Mouse (Mus musculus) heart, adult 8-10 months (tissue): ENCODE measurements at regions not wholly inside any gene's neighbourhood (a gene's known extent, or its start where the extent isn't known, plus 50 kb on each side); places are given as distances from the start of the nearest gene placed in this dataset.
A peak's percentile ranks its signal among the peaks of the same experiment; 100 is the strongest.
"Not testable (repeated sequence)": the region's sequence is repeated elsewhere in the genome, so short reads cannot be mapped to it uniquely, and the experiment has no call there.

Experiments
- DNase-seq: peaks from one replicate; pipeline ENCODE4 v3.0.0; 2022; ENCODE audit warnings: low spot score

DNA sequence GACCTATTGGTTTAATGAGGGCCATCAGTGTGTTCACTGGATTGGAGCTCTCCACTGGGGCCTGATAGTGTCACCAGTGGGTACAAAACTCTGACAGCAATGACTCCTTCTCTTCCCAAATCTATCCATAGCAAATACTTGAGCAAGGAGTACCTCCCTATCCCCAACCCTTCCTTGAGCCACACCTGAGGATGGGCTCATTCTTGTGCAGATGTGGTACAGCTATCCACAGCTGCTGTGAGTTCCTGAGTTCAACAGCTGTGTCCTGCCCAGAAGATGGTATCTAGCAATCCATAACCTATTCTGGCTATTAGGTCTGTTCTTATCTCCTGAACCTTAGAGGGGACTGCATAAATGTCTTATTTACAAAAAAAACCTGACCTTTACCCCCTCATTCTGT, 148.7 kb upstream of the Cwc22 start:
- no peak for DNase-seq

DNA sequence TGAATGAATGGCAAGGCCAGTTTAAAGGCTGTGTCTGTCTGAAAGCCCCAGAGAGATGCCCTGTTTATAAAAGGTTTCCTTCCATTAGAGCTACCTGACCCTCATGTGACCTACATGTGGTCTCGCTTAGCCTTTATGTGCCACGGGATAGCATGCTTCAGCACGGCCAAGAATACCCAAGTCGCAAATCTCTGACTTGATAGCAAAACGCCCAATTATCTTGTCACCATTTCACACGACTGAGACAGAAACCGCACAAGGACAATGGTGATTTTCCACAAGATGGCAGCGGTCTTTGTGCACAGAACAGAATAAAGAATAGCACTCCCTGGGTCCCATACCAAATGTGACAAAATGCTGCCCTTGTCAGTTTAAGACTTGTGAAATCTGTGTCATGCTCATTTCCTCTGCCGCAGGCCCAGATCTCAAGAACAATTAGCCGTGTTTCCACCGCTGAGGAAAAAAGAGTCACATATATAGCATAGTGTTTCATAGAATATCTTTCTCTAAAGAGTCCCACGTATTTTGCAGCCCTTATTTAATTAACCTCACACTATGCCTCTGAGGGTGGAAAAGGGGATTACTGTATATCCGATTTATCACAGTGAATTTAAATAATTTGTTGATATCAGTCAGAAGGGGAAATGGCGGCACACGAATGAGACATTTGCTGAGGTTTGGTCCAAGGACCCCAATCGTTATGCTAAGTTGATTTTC, 118.3 kb upstream of the Cwc22 start:
- no peak for DNase-seq

DNA sequence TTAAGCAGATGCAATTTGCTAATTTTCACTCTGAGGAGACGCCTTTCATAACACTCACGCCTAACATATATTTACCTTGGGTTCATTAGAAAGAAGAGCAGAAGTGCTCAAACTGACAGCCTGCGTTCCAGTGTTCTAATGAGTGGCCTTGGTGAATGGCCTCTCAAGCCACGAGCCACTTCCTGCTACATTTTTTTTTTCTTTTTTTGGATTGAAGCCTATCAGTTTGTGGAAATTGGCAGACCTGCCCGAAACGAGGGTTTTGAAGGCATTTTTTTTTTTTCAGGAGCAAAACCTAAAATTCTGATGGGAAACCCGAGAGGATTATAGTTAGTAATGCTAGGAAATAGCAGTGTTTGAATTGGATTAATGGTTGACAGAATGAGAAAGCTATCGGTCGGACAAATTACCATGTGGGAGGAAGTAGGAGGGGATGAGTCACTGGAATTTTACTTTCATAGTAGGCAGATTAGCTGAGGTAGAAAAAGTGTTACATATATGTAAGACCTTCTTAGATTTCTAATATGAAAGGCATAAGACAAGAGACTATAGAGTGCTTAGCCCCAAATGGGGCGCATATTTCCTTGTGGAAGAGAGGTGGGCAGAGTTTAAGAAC, 113.7 kb upstream of the Cwc22 start:
- no peak for DNase-seq

DNA sequence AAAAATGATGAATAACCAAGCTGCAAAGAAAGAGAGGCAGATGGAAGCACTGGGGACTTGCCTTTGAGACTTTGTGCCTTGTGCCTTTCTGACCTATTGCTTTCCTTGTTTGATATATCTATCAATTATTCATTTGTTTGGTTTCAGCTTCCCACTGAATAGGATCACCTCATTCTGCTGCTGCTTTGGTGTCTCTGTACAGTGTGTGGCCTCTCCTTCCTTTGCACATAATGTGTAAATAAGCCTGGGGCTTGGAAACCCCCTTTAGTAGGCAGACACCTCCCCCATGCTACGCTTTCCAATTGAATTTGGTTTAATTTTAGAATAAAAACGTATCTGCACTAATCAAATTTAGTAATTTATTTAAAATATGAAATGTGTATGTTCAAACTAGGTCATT, 112.8 kb upstream of the Cwc22 start:
- no peak for DNase-seq

DNA sequence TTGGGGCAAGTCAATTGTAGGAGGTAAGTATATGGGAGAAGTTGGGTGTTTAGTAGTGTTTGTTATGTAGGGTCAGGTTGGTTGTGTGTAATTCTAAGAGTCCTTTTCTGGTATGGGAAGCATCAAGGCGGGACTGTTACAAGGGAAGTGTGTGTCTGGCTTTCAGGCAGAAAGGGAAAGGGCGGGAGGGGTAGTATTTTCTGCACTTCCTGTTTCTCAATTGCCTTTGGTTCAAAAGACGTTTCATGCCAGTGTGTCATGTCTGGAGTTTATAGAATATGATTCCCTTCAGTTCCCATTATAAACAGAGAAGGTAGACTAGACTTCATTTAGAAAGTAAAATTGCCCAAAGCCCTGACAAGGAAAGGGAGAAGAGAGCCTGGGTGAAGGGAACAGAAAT, 107.7 kb upstream of the Cwc22 start:
- no peak for DNase-seq

DNA sequence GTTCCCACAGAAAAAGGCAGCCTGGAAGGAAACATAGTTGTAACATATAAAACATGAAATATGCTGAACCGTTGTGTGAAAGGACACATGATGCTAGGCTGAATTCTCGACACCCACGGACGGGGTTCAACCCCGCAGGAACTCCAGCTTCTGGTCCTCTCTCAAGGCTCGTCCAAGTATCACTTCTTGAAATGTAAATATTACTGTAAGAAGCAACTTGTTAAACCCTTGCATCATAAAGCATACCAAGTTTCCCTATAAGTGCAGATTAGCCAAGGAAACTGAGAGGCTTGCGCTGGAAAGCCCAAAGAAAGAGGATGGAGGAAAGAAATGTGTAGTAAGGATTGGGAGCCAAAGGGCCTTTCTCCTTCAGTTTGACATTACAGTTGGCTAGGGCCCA, 104.4 kb upstream of the Cwc22 start:
- DNase-seq = no peak

DNA sequence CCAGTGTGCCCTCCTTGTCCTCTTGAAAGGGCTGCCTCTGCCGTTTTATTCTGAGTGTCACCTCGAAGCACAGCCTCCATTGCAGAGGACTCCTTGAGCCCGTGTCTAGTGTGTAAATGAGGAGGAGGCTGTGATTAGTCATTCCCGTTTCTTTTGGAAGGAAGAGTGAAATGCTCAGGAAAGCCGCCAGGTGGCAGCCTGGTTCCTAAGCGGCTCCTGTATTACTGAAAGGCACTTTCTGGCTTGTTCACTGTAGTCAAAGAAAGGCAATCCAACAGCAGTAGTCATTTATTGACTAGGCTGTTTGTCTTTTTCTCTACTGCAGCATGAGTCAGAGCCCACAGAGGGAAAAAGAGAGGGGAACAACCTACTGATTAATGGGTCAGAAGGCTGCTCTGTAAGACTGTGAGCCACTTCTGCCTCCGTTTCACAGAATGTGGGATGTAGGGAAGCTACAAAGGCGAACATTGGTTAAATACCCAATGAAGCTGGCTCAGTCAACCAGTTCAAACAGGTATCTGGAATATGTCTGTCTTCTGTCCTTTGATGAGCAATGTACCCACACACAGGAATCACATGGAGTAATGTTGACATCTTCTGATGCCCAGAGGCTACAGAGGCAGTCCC, 103.2 kb upstream of the Cwc22 start:
- peak; percentile 69 for DNase-seq

DNA sequence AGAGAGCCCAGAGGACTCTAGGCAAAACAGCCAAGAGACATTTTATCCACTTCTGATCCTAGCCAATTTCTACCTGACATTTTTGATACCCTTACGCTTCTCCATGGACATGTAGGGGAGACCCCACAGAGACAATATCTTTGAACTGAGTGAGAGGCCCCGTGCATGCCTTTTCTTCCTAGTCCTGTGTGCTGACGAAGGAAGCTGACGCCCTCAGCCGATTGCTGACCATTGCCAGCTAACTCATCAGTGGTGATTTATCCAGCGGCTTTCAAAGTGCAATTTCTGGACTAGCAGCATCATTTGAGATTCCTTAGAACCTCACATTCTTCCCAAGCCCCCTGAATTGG, 102.5 kb upstream of the Cwc22 start:
- DNase-seq = no peak

DNA sequence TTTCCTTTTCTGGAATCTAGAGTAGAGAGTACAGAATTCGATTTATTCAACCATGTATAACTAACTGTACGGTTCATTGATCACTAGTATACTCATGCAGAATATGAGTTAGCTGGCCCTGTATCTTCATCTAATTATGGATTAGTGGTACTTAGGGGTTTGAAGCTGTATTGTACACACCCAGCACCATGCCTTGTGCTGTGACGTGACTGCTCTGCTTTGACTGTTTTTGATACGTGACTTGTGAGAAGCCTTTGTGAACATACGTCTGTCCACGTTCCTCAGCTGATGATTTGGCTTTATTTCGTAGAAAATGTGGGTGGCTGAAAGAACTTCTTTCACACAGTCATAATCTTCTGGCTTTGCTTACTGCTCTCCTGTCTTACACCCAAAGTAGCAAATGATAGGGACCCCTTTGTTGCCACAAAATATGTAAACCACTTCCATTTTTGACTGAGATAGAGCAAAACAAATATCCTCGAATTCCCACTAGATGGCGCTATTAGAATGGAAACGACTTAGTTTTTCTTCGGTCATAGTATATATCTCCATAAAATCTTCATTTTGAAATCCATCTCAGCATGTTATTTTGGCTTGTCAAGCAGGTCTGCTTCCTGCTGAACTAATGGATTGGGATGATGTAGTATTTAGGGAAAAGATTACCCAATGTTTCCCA, 102.0 kb upstream of the Cwc22 start:
- peak; percentile 10 for DNase-seq

DNA sequence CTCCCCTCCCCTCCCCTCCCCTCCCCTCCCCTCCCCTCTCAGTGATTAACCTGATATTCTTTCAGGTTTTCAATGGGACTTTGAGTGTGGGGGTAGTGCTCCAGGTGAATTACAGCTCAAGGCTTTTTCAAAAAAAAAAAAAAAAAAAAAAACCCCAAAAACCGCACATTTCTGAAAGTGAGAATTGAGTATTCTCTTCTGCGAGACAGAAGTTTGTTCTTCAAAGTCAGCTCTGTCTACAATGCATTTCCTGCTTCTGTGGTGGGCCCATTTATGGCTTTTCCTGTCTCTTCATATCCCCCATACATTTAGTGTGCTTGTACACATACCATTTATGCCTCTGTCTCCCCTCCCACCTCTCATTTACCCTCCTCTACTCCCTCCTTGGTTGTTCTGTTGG, 81.1 kb upstream of the Cwc22 start:
- no peak for DNase-seq

DNA sequence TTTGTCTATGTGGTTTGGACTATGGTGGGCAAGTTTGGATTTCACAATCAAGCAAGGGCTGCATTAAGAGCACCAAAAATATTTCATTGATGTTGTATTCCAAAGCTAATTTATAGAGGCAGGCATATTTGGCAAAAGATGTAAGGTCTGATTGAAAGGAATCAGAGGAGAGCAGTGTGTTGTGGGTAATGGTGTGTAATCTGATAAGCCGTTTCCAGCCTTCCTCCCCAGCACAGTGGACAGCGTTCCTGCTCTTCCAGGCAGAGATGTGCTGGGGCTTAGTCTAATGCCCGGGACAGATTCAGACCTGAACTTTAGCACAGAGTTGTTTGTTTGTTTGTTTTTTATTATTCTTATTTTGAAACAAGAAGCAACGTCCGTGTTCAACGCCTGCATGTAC, 80.6 kb upstream of the Cwc22 start:
- no peak for DNase-seq

DNA sequence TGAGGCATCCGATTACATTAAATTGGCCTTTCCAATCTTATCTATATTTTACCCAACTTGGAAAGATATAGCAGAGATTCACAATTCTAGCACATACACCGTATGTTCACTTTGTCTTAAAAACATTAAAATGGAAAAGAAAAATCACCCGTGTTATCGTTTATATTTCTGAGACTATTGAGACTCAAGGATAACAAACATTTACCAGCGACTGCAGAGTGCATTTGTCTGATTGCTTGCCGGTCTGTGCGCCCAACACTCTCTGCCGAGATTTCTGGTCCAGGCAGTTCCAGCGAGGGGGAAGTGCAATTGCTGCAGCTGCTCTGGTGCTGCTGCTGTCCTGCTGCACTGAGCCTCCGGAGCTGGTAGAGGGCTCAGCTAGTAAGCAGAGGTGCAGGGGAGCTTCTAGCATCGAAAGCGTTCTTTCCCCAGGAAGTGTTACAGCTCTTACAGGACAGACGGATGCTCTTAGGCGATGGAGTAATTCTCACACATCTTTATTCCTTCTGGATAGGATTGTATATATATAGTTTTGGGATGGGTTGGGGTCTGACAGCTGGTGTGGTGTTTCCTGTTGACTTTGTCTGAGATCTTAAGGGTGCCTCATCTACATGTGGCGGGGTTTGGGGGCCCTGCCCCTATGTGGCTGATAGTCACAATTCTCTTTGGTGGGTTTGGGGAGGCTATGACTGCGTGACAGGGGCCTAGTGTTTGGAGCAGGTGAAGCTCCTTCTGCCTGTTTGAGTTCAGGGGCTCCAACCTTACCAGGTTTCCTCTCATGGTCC, 79.7 kb upstream of the Cwc22 start:
- DNase-seq = no peak

DNA sequence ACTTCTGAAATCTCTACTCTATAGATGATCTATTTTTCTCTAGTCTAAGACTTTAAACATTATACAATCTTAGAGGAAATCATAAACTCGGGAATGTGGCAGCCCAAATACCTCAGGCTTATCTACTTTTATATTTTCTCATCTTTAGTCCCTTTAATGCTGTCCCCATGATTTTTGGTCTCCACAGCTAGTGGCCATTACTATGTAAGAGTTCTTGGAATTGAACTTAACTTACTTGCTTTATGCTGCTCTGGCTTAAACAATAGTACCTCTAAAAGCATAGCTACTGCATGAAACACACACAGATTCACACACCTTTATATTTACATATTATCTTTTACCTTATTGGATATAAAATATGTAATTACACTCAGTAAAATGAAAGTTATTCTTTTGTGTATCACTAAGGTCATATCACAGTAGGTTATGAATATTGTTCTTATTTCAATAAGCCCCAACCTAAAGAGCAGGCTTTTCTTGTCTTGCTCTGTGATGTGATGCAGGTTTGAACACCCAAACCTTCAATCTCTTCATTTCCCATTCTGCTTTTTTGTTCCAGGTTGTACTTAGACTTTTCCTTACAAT, 78.9 kb upstream of the Cwc22 start:
- no peak for DNase-seq

DNA sequence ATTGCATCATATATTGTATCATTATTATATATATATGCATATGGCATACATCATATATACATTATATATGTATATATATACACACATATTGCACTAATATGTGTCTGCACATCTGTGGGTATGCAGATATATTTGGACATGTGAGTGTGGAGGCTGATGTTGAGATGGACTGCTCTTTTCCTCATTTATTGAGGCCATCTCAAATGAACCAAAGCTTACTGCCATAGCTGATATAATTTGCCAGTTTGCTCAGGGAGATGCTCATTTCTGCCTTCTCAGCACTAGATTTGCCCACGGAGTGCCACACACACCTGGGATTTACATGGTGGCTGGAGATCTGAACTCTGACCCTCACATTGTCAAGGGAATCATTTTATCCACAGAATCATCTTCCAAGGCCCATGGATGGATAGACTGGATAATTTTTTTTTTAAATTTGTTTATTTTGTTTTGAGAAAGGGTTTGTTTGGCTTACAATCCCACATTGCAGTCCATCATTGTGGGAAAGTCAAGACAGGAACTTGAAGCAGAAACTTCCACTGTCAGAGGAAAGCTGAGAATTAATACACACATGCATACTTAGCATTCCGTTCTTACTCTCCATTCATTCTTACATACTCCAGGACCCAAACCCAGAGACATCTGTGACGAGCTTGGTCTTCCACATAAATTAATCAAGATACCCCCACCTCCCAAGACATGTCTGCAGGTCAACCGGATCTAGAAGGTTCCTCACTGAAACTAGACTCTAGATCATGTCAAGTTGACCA, 77.9 kb upstream of the Cwc22 start:
- DNase-seq = no peak

DNA sequence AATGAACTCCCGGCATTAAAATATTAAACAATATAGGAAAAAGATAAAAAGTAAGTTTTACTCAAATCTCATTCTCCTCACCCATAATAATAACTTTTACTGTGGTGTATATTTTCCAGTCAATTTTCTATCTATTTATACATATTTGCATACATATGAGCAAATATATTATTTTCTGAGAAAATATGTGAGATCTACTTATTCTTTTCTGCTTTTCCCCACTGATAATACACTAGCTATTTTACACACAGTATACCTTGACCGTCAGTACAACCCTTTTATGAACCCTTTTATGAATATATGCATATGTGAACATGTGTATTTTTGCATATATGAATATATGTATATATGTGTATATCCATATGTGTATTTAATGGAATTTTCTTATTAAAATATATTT, 77.2 kb upstream of the Cwc22 start:
- no peak for DNase-seq

DNA sequence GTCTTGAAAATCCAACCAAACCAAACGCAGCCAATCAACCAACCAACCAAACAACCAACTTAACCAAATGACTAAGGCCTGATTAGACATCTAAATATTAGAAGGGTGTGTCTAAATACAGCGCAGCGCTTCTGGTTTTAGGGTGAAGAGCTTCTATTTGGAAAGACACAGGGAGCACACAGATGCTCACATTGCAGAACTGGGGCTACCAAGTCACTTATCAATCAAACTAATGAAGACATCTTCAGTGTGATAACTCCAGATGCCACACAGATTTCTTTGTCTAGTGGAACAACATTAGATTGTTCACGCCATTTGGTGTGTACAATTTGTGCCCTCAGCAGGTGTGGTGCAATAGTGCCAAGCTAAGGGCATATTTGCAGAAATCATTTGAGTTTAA, 76.6 kb upstream of the Cwc22 start:
- no peak for DNase-seq

DNA sequence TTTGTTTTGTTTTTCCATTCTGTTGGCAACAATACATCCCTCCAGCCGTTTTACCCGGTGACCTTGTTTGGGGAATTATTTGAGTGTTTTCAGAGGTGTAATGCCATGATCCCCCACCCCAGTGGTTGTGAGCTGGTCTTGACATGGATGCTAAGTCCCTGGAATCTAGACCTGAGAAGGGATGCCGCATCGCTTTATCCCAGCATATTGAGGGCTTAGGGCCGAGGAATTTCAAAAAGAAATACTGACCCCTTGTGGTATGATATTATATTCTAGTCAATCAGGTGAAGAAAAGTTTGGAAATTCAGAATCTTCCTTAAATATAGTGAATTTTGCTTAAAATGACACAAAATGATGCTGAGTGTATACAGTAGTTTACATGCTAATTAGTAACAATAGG, 75.7 kb upstream of the Cwc22 start:
- no peak for DNase-seq

DNA sequence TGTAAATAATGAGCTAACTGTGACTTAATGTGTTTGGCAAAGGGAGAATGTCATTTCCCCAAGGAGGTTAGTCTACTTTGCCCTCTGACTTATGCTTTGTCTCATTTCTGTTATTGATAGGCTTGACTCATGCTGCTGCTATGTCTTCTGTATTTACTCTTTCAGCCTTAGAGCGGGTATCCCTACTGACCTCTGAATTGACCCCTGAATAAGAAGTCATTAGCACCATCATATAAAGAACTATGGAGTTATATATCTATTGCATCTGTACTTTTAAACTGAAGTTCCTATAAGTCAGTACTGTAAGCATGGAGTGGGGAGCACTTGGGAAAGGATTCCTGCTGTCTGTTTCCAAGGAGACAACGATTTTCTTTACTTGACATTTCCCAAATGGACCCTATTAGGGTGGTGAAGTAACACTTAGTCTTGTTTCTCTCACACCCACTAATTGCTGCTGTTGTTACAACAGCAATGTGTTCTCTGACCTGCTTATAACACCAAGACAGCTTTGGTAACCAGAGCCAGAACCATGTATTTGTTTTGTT, 75.3 kb upstream of the Cwc22 start:
- no peak for DNase-seq

DNA sequence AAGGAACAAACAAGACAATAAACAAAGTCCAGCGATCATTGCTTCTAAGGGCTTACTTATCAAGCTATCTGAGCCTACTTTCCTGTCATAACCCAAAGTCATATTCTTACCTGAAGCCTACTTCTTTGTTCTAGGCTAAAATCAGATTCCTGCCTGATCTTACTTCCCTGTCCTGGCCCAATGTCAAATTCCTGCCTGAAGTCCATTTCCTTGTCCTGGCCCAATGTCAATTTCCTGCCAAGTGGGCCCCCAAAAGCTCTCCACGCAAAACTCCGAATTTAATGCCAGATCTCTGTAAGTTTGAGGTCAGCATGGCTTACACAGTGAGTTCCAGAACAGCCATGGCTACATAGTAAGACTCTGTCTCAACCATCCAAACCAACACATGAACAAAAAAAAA, 74.3 kb upstream of the Cwc22 start:
- no peak for DNase-seq

DNA sequence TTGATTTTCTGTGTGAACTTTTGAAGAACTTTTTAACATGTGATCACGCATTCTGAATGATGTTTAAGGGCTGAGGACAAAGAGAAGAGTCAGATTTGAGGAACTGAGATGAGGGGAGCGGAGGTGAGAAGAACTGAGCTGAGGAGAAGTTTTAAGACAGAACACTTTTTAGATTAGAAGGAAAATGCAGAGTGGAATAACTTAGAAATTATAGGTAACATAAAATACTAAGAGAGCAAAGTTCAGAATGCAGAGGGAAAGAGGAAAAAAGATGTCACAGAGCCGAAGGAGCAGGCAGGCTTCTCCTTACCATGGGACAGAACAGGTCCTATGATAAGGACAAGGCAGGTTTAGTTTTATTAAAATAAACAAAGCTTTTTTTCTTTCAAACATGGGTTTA, 73.7 kb upstream of the Cwc22 start:
- DNase-seq = no peak

DNA sequence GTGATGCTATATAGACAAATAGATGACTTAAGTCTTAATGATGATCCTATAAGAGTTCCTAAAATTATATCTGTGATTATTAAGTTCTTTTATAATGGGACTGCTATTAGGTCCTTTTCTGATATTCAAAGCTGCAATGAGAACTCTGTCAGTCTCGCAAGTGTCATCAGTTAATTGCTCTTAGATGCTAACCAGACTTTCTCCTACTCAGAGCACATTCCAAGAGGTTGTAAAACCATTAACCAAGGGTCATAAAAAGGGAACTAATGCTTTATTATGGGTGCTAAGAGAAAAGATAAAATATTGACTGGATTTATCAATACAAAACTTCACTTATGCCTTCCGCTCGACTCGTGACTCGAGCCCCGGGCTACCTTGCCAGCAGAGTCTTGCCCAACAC, 66.3 kb upstream of the Cwc22 start:
- DNase-seq = not testable (repeated sequence)
